Mouse (Mus musculus): ENCODE data around the gene Tubg1. TPM values are rescaled to one million over a fixed set of nuclear protein-coding genes. Genes with fewer than 3 reads are reported as not detected.
A peak's percentile ranks its signal among the peaks of the same experiment; 100 is the strongest.

The Tubg1 gene
- polyA plus RNA-seq, 2 experiments = 32.4 to 52.7 TPM

DNA sequence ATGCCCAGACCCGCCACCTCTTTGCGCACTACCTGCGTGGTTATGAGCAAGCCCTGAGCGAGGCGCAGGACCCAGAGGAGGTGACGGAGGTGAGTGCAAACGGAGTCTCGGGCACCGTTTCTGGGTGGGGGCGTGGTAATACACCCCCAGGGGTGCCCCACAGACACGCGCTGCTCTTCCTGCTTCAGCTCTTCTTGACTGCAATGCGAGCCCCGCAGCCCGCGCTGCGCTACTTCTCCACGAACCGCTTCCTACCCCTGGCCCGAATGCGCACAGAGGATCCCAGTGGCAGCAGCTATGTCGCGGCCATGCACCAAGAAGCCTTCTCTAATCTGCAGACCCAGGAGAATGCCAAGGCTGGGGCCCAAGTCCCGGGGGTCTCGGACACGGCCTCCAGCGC lies 40.0 kb upstream of the Tubg1 start:
- Histone ChIP-seq H3K9ac (ENCODE audit: low read depth, low read length, severe bottlenecking) (no peak overlapping the region), H3K4me1 (ENCODE audit: control insufficient read depth, insufficient read depth, low read length) (peaks cover 9% of the 10 kb centered on the region), H3K36me3 (ENCODE audit: control insufficient read depth, insufficient read depth, low read length) (no peaks in the 10 kb centered on the region), H3K9me3 (ENCODE audit: control insufficient read depth, low read length) (no peaks in the 10 kb centered on the region), H3K4me2 (replicated peaks; ENCODE audit: low read depth, low read length, severe bottlenecking) (peak overlapping the region; percentile 24; the same call in 1 of the 2 replicates), H3K27me3 (ENCODE audit: control insufficient read depth, insufficient read depth, low read length) (peaks cover 34% of the 10 kb centered on the region), H3K27ac (replicated peaks; ENCODE audit: low read depth, low read length) (no peak overlapping the region), H3K4me3 (replicated peaks; ENCODE audit: low read length) (peak overlapping the region; percentile 15; the same call in 1 of the 2 replicates)
- WGBS = 1% methylated on average over 20 of the region's 27 CpGs
- no peak for TF ChIP-seq POLR2A (IDR thresholded peaks at IDR 0.05; ENCODE audit: borderline replicate concordance, extremely low read depth, insufficient read depth, insufficient read length)
- no peak for DNase-seq (ENCODE audit: low spot score)
- no peak for ATAC-seq (ENCODE audit: low FRiP score, low read depth)

DNA sequence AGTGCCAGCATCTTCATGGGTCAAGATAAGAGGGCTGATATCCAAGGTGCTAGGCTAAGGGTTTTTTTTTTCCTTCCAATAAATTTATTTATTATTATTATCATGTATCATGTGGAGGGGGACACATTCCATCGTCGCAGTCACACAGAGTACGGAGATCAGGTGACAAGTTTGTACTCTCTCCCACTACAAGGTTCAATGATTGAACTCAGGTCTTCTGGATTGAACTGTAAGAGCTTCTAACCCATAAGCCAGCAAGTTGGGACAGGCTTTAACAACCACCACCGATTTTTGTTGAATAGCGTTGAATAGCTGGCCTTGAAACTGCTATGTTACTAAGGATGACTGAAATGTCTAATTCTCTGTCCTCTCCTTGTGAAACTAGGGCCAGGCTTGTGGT lies 39.3 kb upstream of the Tubg1 start:
- ATAC-seq (ENCODE audit: low FRiP score, low read depth) (no peak), DNase-seq (ENCODE audit: low spot score) (no peak)
- no peak for TF ChIP-seq POLR2A (IDR thresholded peaks at IDR 0.05; ENCODE audit: borderline replicate concordance, extremely low read depth, insufficient read depth, insufficient read length)
- H3K27me3 ChIP-seq (ENCODE audit: control insufficient read depth, insufficient read depth, low read length) = peaks cover 34% of the 10 kb centered on the region
- H3K4me2 ChIP-seq (replicated peaks; ENCODE audit: low read depth, low read length, severe bottlenecking) = no peak overlapping the region
- H3K4me1 ChIP-seq (ENCODE audit: control insufficient read depth, insufficient read depth, low read length) = peaks cover 9% of the 10 kb centered on the region
- no peak overlapping the region for H3K9ac ChIP-seq (ENCODE audit: low read depth, low read length, severe bottlenecking)
- 62% methylated on average over 5 of the region's 5 CpGs for WGBS
- no peak overlapping the region for H3K4me3 ChIP-seq (replicated peaks; ENCODE audit: low read length)
- no peak overlapping the region for H3K27ac ChIP-seq (replicated peaks; ENCODE audit: low read depth, low read length)
- no peaks in the 10 kb centered on the region for H3K9me3 ChIP-seq (ENCODE audit: control insufficient read depth, low read length)
- peaks cover under 1% of the 10 kb centered on the region; the same call in 1 of the 2 replicates for H3K36me3 ChIP-seq (ENCODE audit: control insufficient read depth, insufficient read depth, low read length)

DNA sequence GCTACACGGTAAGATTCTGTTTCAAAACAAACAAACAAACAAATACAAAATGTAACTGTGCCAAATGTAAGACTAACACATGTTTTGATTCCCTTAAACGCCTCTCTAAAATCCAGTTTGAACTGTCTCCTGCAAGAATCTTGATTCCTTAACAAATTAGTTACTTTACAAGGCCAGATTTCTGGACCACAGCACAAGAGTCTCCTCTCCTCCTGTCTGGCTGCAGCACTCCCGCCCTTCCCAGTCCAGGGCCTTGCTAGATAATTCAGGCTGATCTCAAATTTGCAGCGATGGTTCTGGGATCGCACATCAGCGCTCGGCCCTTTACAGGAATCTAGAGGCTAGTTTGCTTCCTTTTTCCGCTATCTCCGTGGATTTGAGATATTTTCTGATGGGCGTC lies 38.1 kb upstream of the Tubg1 start:
- Histone ChIP-seq H3K4me2 (replicated peaks; ENCODE audit: low read depth, low read length, severe bottlenecking) (peak overlapping the region; percentile 92), H3K27ac (replicated peaks; ENCODE audit: low read depth, low read length) (no peak overlapping the region), H3K9me3 (ENCODE audit: control insufficient read depth, low read length) (no peaks in the 10 kb centered on the region), H3K36me3 (ENCODE audit: control insufficient read depth, insufficient read depth, low read length) (peaks cover 6% of the 10 kb centered on the region; the same call in 1 of the 2 replicates), H3K9ac (ENCODE audit: low read depth, low read length, severe bottlenecking) (peak overlapping the region; percentile 35), H3K4me1 (ENCODE audit: control insufficient read depth, insufficient read depth, low read length) (peaks cover 18% of the 10 kb centered on the region), H3K27me3 (ENCODE audit: control insufficient read depth, insufficient read depth, low read length) (peaks cover 34% of the 10 kb centered on the region), H3K4me3 (replicated peaks; ENCODE audit: low read length) (peak overlapping the region; percentile 67)
- ATAC-seq (ENCODE audit: low FRiP score, low read depth) (no peak), DNase-seq (ENCODE audit: low spot score) (no peak)
- 8% methylated on average over 10 of the region's 10 CpGs for WGBS
- TF ChIP-seq POLR2A (IDR thresholded peaks at IDR 0.05; ENCODE audit: borderline replicate concordance, extremely low read depth, insufficient read depth, insufficient read length) = no peak

DNA sequence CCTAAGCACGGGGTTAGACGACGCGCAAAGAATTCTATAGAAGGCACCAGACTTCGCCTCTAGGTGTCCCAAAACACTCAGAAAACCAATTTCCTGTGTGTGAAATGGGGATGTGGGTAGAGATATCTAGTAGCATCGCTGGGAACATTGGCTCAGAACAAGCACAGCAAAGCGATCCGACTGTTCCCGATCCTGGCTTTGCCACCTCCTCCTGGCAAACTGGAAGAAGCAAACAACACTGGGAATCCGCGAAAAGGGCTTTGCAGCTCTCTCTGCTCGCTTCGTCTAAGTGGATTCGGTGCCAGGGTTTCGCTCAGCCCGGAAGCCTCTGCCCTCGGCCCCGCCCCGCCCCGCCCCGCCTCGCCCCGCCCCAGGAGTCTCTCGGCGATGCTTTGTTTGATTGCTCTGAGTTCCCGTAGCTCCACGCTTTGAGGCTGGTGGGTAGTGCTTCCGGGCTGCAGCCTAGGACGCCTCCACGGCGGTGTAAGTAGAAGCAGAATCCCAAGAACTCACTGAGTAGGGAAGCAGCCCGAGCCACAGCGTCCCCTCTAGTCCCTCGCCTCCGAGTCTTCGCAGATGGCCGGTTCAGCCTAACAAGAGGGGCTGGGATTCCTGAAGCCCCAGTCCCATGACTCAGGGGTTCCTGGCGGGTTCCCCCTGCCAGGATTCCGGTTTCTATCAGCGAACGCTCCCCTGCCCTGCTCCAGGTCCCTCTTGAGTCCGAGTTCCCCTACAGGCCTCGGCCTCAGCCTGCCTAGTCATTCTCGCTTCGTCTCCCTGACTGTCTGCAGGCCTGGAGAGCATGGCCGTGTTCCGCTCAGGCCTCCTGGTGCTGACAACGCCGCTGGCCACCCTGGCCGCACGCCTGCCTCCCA lies 37.3 kb upstream of the Tubg1 start, which contains the start of gene Coasy:
Gene Coasy (plus strand): TSS at position 358 of the 875 bp plus-strand sequence.
- Histone ChIP-seq H3K9ac (ENCODE audit: low read depth, low read length, severe bottlenecking) (peak within 1 kb of the TSS; percentile 84), H3K27ac (replicated peaks; ENCODE audit: low read depth, low read length) (peak within 1 kb of the TSS; percentile 78), H3K4me2 (replicated peaks; ENCODE audit: low read depth, low read length, severe bottlenecking) (peak within 1 kb of the TSS; percentile 92), H3K4me1 (ENCODE audit: control insufficient read depth, insufficient read depth, low read length) (peaks cover 19% of the 10 kb centered on the region), H3K27me3 (ENCODE audit: control insufficient read depth, insufficient read depth, low read length) (peaks cover 34% of the 10 kb centered on the region), H3K4me3 (replicated peaks; ENCODE audit: low read length) (peak within 1 kb of the TSS; percentile 67), H3K36me3 (ENCODE audit: control insufficient read depth, insufficient read depth, low read length) (peaks cover 6% of the 10 kb centered on the region; the same call in 1 of the 2 replicates), H3K9me3 (ENCODE audit: control insufficient read depth, low read length) (no peaks in the 10 kb centered on the region)
- ATAC-seq (ENCODE audit: low FRiP score, low read depth) (peak; percentile 88), DNase-seq (ENCODE audit: low spot score) (peak; percentile 91)
- peak; percentile 62; the same call in 1 of the 2 replicates for TF ChIP-seq POLR2A (IDR thresholded peaks at IDR 0.05; ENCODE audit: borderline replicate concordance, extremely low read depth, insufficient read depth, insufficient read length)
- under 1% methylated on average over 46 of the region's 51 CpGs for WGBS

DNA sequence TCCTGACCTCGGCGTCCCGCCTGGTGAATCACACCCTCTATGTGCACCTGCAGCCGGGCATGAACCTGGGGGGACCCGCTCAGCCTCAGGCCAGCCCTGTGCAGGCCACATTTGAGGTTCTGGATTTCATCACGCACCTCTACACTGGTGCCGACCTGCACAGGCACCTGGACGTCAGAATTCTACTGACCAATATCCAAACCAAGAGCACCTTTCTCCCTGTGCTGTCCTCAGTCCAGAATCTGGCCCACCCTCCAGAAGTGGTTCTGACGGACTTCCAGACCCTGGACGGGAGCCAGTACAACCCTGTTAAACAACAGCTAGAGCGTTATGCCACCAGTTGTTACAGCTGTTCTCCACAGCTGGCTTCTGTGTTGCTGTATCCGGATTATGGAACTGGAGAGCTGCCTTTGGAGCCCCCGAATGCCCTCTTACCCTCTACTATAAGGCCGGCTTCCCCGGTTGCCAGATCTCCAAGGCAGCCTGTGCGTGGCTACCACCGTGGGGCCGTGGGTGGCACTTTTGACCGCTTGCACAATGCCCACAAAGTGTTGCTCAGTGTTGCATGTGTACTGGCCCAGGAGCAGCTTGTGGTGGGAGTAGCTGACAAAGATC lies 36.5 kb upstream of the Tubg1 start:
- TF ChIP-seq POLR2A (IDR thresholded peaks at IDR 0.05; ENCODE audit: borderline replicate concordance, extremely low read depth, insufficient read depth, insufficient read length) = no peak
- ATAC-seq (ENCODE audit: low FRiP score, low read depth) (no peak), DNase-seq (ENCODE audit: low spot score) (no peak)
- H3K4me2 ChIP-seq (replicated peaks; ENCODE audit: low read depth, low read length, severe bottlenecking) = peak overlapping the region; percentile 92
- H3K9me3 ChIP-seq (ENCODE audit: control insufficient read depth, low read length) = no peaks in the 10 kb centered on the region
- peak overlapping the region; percentile 84 for H3K9ac ChIP-seq (ENCODE audit: low read depth, low read length, severe bottlenecking)
- WGBS = 31% methylated on average over 19 of the region's 19 CpGs
- peak overlapping the region; percentile 78 for H3K27ac ChIP-seq (replicated peaks; ENCODE audit: low read depth, low read length)
- H3K4me1 ChIP-seq (ENCODE audit: control insufficient read depth, insufficient read depth, low read length) = peaks cover 25% of the 10 kb centered on the region
- H3K27me3 ChIP-seq (ENCODE audit: control insufficient read depth, insufficient read depth, low read length) = peaks cover 32% of the 10 kb centered on the region
- H3K36me3 ChIP-seq (ENCODE audit: control insufficient read depth, insufficient read depth, low read length) = peaks cover 6% of the 10 kb centered on the region; the same call in 1 of the 2 replicates
- H3K4me3 ChIP-seq (replicated peaks; ENCODE audit: low read length) = peak overlapping the region; percentile 67
